Mouse (Mus musculus): ENCODE data around the gene Bscl2. TPM values are rescaled to one million over a fixed set of nuclear protein-coding genes. Genes with fewer than 3 reads are reported as not detected.
"Not testable (repeated sequence)": the region's sequence is repeated elsewhere in the genome, so short reads cannot be mapped to it uniquely, and the experiment has no call there.

Bscl2 gene
- total RNA-seq, 2 experiments from 2014 or later, result 23.9 to 24.0 TPM

DNA sequence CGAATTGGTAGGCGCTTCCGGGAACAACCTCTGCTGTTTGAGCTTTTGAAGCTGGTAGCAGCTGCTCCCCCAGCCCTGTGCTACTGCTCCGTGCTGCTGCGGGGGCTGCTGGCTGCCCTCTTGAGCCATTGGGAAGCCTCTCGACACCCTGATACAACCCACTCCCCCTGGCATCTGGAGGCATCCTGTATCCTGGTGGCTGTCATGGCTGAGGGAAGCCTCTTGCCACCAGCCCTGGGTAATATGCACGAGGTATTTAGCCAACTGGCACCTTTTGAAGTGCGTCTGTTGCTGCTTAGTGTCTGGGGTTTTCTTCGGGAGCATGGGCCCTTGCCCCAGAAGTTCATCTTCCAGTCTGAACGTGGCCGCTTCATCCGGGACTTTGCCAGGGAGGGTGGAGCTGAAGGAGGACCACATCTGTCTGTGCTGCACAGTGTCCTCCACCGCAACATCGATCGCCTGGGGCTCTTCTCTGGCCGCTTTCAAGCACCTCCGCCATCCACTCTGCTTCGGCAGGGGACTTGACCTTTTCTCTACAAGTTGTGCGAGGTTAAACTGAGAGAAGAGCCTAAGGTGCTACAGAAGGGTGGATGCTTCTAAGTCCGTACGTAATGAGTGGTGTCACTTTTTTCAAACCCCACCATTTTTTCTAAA, 60.1 kb downstream of the Bscl2 start:
- intact Hi-C loops (cut with DNase I); DNase-seq (ENCODE audit: low spot score): not testable (repeated sequence)

DNA sequence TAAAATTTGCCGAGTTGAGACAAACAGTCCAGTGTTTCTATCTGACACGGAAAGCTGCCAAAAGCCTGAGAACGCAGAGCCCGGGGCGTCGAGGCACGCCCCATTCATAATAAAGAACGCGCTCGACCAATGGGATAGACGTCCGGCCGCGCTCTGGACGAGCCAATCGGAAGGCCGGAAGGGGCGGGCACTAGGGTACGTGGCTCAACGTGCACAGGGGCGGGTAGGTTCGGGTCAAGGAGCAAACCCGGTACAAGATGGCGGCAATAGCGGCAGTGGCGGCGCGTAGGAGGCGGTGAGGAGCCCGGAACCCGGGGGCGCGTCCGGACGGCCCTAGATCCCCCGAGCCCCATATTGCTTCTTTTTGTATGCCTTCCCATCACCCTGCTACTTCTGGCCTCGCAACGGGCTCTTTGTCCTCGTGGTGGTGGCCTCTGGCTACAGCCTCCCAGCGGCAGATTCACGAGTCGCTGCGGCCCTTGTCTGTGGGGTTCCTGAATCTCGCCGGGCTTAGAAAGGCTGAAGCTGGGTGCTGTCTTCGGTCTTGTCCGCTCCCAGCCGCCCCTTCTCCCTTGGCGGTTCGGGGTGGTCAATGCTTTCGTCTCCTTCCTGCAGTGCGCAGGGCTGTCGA, 60.7 kb downstream of the Bscl2 start, which contains the start of gene Ganab:
Ganab (plus strand) TSS at position 207 of the 631 bp plus-strand sequence.
- intact Hi-C loops (cut with DNase I), result loop anchor here (2.0 kb wide), 1 partner anchor 69 kb away; the partner anchor contains the start of gene Eef1g
- DNase-seq (ENCODE audit: low spot score), result peak; percentile 92

Small RNA genes within 50 kb of the gene (microRNA-seq; reads per million reads assigned to microRNA genes)
- gene Mir5136, result 0.83 reads per million

Other genes with a start within 250 kb of the Bscl2 start
- not detected for gene Slc22a8, start 246.2 kb upstream of the Bscl2 start, total RNA-seq (2021)
- not detected for gene Slc22a6, start 219.4 kb upstream of the Bscl2 start, total RNA-seq (2021)
- gene Chrm1, start 173.7 kb upstream of the Bscl2 start, total RNA-seq (2021), result not detected
- 10 to 100 TPM; 36.1 to 38.0 TPM for gene Slc3a2, start 114.1 kb upstream of the Bscl2 start, total RNA-seq (2021)
- gene Wdr74, start 101.6 kb upstream of the Bscl2 start, total RNA-seq (2021), result 10 to 100 TPM; 17.9 to 18.9 TPM
- gene 1700092M07Rik, start 96.7 kb upstream of the Bscl2 start, total RNA-seq (2021), result not detected
- gene Stx5a, start 96.1 kb upstream of the Bscl2 start, total RNA-seq (2021), result 10 to 100 TPM; 27.6 to 31.0 TPM
- gene Nxf1, start 80.4 kb upstream of the Bscl2 start, total RNA-seq (2021), result 10 to 100 TPM; 37.5 to 48.1 TPM
- gene Tmem223, start 66.5 kb upstream of the Bscl2 start, total RNA-seq (2021), result 100 to 1,000 TPM; 108 to 110 TPM
- gene Tmem179b, start 63.0 kb upstream of the Bscl2 start, total RNA-seq (2021), result 10 to 100 TPM; 14.8 to 16.4 TPM
- gene Taf6l, start 51.0 kb upstream of the Bscl2 start, total RNA-seq (2021), result 1 to 10 TPM; 7.4 to 7.6 TPM
- gene Polr2g, start 38.9 kb upstream of the Bscl2 start, total RNA-seq (2021), result 10 to 100 TPM; 53.4 to 62.4 TPM
- gene Zbtb3, start 34.9 kb upstream of the Bscl2 start, total RNA-seq (2021), result 1 to 10 TPM; 1.9 to 2.1 TPM
- gene Ttc9c, start 18.1 kb upstream of the Bscl2 start, total RNA-seq (2021), result 10 to 100 TPM; 12.5 to 15.8 TPM
- gene Hnrnpul2, start 17.5 kb upstream of the Bscl2 start, total RNA-seq (2021), result 10 to 100 TPM; 42.5 to 49.4 TPM
- gene AC129217.1, start 7.7 kb upstream of the Bscl2 start, total RNA-seq (2021), result not detected
- gene Gng3, start 1.7 kb downstream of the Bscl2 start, total RNA-seq (2021), result not detected
- gene Lrrn4cl, start 13.3 kb downstream of the Bscl2 start, total RNA-seq (2021), result 1 to 10 TPM; 3.3 to 4.9 TPM
- gene Ubxn1, start 34.0 kb downstream of the Bscl2 start, total RNA-seq (2021), result 100 to 1,000 TPM; 113 to 124 TPM
- gene Uqcc3, start 43.5 kb downstream of the Bscl2 start, total RNA-seq (2021), result 10 to 100 TPM; 59.3 to 60.1 TPM
- gene Lbhd1, start 46.3 kb downstream of the Bscl2 start, total RNA-seq (2021), result 1 to 10 TPM; 1.4 to 5.9 TPM
- not detected for gene Gm49403, start 46.5 kb downstream of the Bscl2 start, total RNA-seq (2021)
- 10 to 100 TPM; 17.6 to 19.8 TPM for gene 1810009A15Rik, start 51.4 kb downstream of the Bscl2 start, total RNA-seq (2021)
- 1 to 10 TPM in 1 of 2 experiments, under 1 TPM in 1; 0.68 to 2.0 TPM for gene Gm49416, start 51.5 kb downstream of the Bscl2 start, total RNA-seq (2021)
- gene Ints5, start 55.5 kb downstream of the Bscl2 start, total RNA-seq (2021), result 10 to 100 TPM; 11.2 to 11.8 TPM
- gene Ganab, start 60.6 kb downstream of the Bscl2 start, total RNA-seq (2021), result 10 to 100 TPM; 55.6 to 58.7 TPM
- 10 to 100 TPM; 35.9 to 36.7 TPM for gene B3gat3, start 82.9 kb downstream of the Bscl2 start, total RNA-seq (2021)
- gene Rom1, start 91.9 kb downstream of the Bscl2 start, total RNA-seq (2021), result 10 to 100 TPM; 22.0 to 23.6 TPM
- 1 to 10 TPM; 8.9 to 9.1 TPM for gene Eml3, start 92.1 kb downstream of the Bscl2 start, total RNA-seq (2021)
- gene Mta2, start 104.4 kb downstream of the Bscl2 start, total RNA-seq (2021), result 10 to 100 TPM; 29.5 to 32.3 TPM
- gene Tut1, start 116.4 kb downstream of the Bscl2 start, total RNA-seq (2021), result 1 to 10 TPM; 7.2 to 8.8 TPM
- gene Eef1g, start 129.6 kb downstream of the Bscl2 start, total RNA-seq (2021), result 100 to 1,000 TPM; 241 to 256 TPM
- 100 to 1,000 TPM; 283 to 326 TPM for gene Ahnak, start 151.8 kb downstream of the Bscl2 start, total RNA-seq (2021)

Measured in heart, postnatal 25 days (tissue).